ENCODE assay signal across 14 mouse cellular contexts in genomic region chr19:38488103-38488912, GRCm38 (mm10). TPM values are rescaled to one million over a fixed set of nuclear protein-coding genes. Genes with fewer than 3 reads are reported as not detected.
A peak's percentile ranks its signal among the peaks of the same experiment; 100 is the strongest.
DNase-seq lines count a peak whose midpoint lies in the region; ATAC-seq lines count a peak whose summit lies in the region.
"Had no signal": no experiment of that assay in that cellular context is flagged by ENCODE, and none has a peak within 500 bp of the region (broad histone marks: within the 10 kb centered on the region; RNA-seq: fewer than 3 reads in every experiment).

No protein-coding gene starts in this region.

- peaks cover 24% of the 10 kb centered on the region for H3K4me1 ChIP-seq in heart, embryonic 15.5 days (replicated peaks)
- H3K4me1 ChIP-seq in heart, embryonic 10.5 days: peaks cover 16% of the 10 kb centered on the region
- H3K4me1 ChIP-seq in embryonic facial prominence, embryonic 12.5 days: peaks cover 24% of the 10 kb centered on the region
- H3K4me1 ChIP-seq in hindbrain, embryonic 16.5 days (ENCODE audit: control insufficient read depth, insufficient read depth, low read depth, low read length): peaks cover 2% of the 10 kb centered on the region; the same call in 1 of the 2 replicates
- H3K4me1 ChIP-seq in neural tube, embryonic 12.5 days: peaks cover 33% of the 10 kb centered on the region

- H3K9ac ChIP-seq in heart, embryonic 15.5 days: no peak overlapping the region
- no peak overlapping the region for H3K9ac ChIP-seq in embryonic facial prominence, embryonic 12.5 days
- H3K9ac ChIP-seq in hindbrain, embryonic 16.5 days (ENCODE audit: low read depth, low read length): no peak overlapping the region
- H3K9ac ChIP-seq in neural tube, embryonic 12.5 days: no peak overlapping the region

- H3K9me3 ChIP-seq in heart, embryonic 15.5 days (replicated peaks): no peaks in the 10 kb centered on the region
- H3K9me3 ChIP-seq in heart, embryonic 10.5 days: no peaks in the 10 kb centered on the region
- H3K9me3 ChIP-seq in embryonic facial prominence, embryonic 12.5 days: no peaks in the 10 kb centered on the region
- no peaks in the 10 kb centered on the region for H3K9me3 ChIP-seq in hindbrain, embryonic 16.5 days (ENCODE audit: control insufficient read depth, low read length)
- H3K9me3 ChIP-seq in neural tube, embryonic 12.5 days: no peaks in the 10 kb centered on the region

- 61% methylated on average over 9 of the region's 9 CpGs for WGBS in heart, embryonic 15.5 days
- 66% methylated on average over 9 of the region's 9 CpGs for WGBS in heart, embryonic 10.5 days
- 50% methylated on average over 9 of the region's 9 CpGs for WGBS in embryonic facial prominence, embryonic 12.5 days
- WGBS in hindbrain, embryonic 16.5 days: 25% methylated on average over 9 of the region's 9 CpGs
- 33% methylated on average over 9 of the region's 9 CpGs for WGBS in neural tube, embryonic 12.5 days

- peak overlapping the region; percentile 4; the same call in 1 of the 2 replicates for H3K27ac ChIP-seq in heart, embryonic 15.5 days
- no peak overlapping the region for H3K27ac ChIP-seq in heart, embryonic 10.5 days
- peak overlapping the region; percentile 60; the same call in 1 of the 2 replicates for H3K27ac ChIP-seq in embryonic facial prominence, embryonic 12.5 days
- 0 out of 2 replicates have a peak overlapping the region, but pooled peaks have one; percentile 39 for H3K27ac ChIP-seq in hindbrain, embryonic 16.5 days (ENCODE audit: low read depth, low read length)
- H3K27ac ChIP-seq in neural tube, embryonic 12.5 days: no peak overlapping the region
- H3K27ac ChIP-seq: layer of hippocampus, adult 2 months had no signal

- H3K27me3 ChIP-seq in heart, embryonic 15.5 days: no peaks in the 10 kb centered on the region
- H3K27me3 ChIP-seq in heart, embryonic 10.5 days (ENCODE audit: insufficient read depth, poor library complexity, severe bottlenecking): peaks cover 3% of the 10 kb centered on the region
- 0 out of 2 replicates have a peak, but pooled peaks cover 2% of the 10 kb centered on the region for H3K27me3 ChIP-seq in embryonic facial prominence, embryonic 12.5 days
- H3K27me3 ChIP-seq in hindbrain, embryonic 16.5 days (replicated peaks; ENCODE audit: control insufficient read depth, insufficient read depth, low read length): peaks cover 6% of the 10 kb centered on the region; the same call in 1 of the 2 replicates
- H3K27me3 ChIP-seq in neural tube, embryonic 12.5 days (replicated peaks): 0 out of 2 replicates have a peak, but pooled peaks cover 1% of the 10 kb centered on the region

- no peak for ATAC-seq in heart, embryonic 15.5 days (replicated peaks; ENCODE audit: insufficient number of reproducible peaks, insufficient read depth, low FRiP score, low read depth)
- no peak for ATAC-seq in embryonic facial prominence, embryonic 12.5 days (ENCODE audit: insufficient number of reproducible peaks, insufficient read depth, low FRiP score, low TSS enrichment)
- peak; percentile 84; the same call in 1 of the 2 replicates for ATAC-seq in hindbrain, embryonic 16.5 days
- peak; percentile 70 for ATAC-seq in neural tube, embryonic 12.5 days (ENCODE audit: low FRiP score, low read depth)
- ATAC-seq: CD4-positive, CD25-positive, alpha-beta regulatory T cell, adult 4 months had no signal

- H3K4me2 ChIP-seq in heart, embryonic 15.5 days: no peak overlapping the region
- H3K4me2 ChIP-seq in embryonic facial prominence, embryonic 12.5 days (replicated peaks): no peak overlapping the region
- H3K4me2 ChIP-seq in hindbrain, embryonic 16.5 days (ENCODE audit: low read length): no peak overlapping the region
- H3K4me2 ChIP-seq in neural tube, embryonic 12.5 days (replicated peaks): no peak overlapping the region

- no peak overlapping the region for H3K4me3 ChIP-seq in heart, embryonic 15.5 days
- H3K4me3 ChIP-seq in heart, embryonic 10.5 days: no peak overlapping the region
- no peak overlapping the region for H3K4me3 ChIP-seq in embryonic facial prominence, embryonic 12.5 days
- H3K4me3 ChIP-seq in hindbrain, embryonic 16.5 days (ENCODE audit: low read length): no peak overlapping the region
- H3K4me3 ChIP-seq in neural tube, embryonic 12.5 days: no peak overlapping the region
- H3K4me3 ChIP-seq: layer of hippocampus, adult 2 months had no signal

- H3K36me3 ChIP-seq in heart, embryonic 15.5 days: no peaks in the 10 kb centered on the region
- H3K36me3 ChIP-seq in heart, embryonic 10.5 days: no peaks in the 10 kb centered on the region
- no peaks in the 10 kb centered on the region for H3K36me3 ChIP-seq in embryonic facial prominence, embryonic 12.5 days
- no peaks in the 10 kb centered on the region for H3K36me3 ChIP-seq in hindbrain, embryonic 16.5 days (ENCODE audit: control insufficient read depth, insufficient read depth, low read length)
- H3K36me3 ChIP-seq in neural tube, embryonic 12.5 days: no peaks in the 10 kb centered on the region

- DNase-seq in heart, embryonic 10.5 days (ENCODE audit: low spot score): no peak
- no peak for DNase-seq in adipocyte (ENCODE audit: low spot score)
- DNase-seq in ovary, postnatal 36 days (ENCODE audit: low spot score): no peak
- no peak for DNase-seq in lung, postnatal 10 days
- DNase-seq: gastrocnemius, postnatal 25 days; lung, adult 18-20 months; right cerebral cortex, postnatal 14 days; thymus, adult 18-20 months had no signal

RNA-seq across cellular contexts. Expression of gene Plce1, which starts 7.4 kb away (rescaled TPM):
- polyA plus RNA-seq in heart, embryonic 15.5 days (2015; fragmentation: Nextera tagmentation; extraction: Ambion mirVana): 7.3 and 7.8 TPM in 2 replicates
- polyA plus RNA-seq in heart, embryonic 10.5 days (2016; fragmentation: Nextera tagmentation; extraction: Ambion mirVana): 3.6 and 4.2 TPM in 2 replicates
- 4.7 and 5.7 TPM in 2 replicates for polyA plus RNA-seq in embryonic facial prominence, embryonic 12.5 days (2016; fragmentation: Nextera tagmentation; extraction: Ambion mirVana)
- polyA plus RNA-seq in hindbrain, embryonic 16.5 days (2015; fragmentation: Nextera tagmentation; extraction: Ambion mirVana): 3.0 and 4.3 TPM in 2 replicates
- polyA plus RNA-seq in neural tube, embryonic 12.5 days (2016; fragmentation: Nextera tagmentation; extraction: Ambion mirVana): 8.6 and 10.5 TPM in 2 replicates

Comparison
In these comparisons a context has a peak if more than half of its experiments do, and no peak if none do; other contexts are left out.
1. H3K27ac ChIP-seq: peak in heart, embryonic 15.5 days (single experiment), embryonic facial prominence, embryonic 12.5 days (single experiment) and hindbrain, embryonic 16.5 days (single experiment); none in heart, embryonic 10.5 days (single experiment) and neural tube, embryonic 12.5 days (single experiment).
2. ATAC-seq: peak in hindbrain, embryonic 16.5 days (single experiment) and neural tube, embryonic 12.5 days (single experiment); none in heart, embryonic 15.5 days (single experiment) and embryonic facial prominence, embryonic 12.5 days (single experiment).